Mouse (Mus musculus) adrenal gland, postnatal 4 days (tissue): ENCODE data around the gene Aasdh. TPM values are rescaled to one million over a fixed set of nuclear protein-coding genes. Genes with fewer than 3 reads are reported as not detected.

Source experiments
- DNase-seq, 2 experiments: peaks; one replicate each; pipeline ENCODE4 v3.0.0; 2021 to 2022; ENCODE audit warnings: low spot score in 2 of 2, mixed read lengths in 2 of 2
- total RNA-seq, 2 experiments: library from RNA; stranded (reverse); gene quantifications; 2 replicates each; pipeline ENCODE4 v1.2.3; 2021

The Aasdh gene
- total RNA-seq, 2 experiments from 2014 or later, result 23.0 to 25.4 TPM

DNA sequence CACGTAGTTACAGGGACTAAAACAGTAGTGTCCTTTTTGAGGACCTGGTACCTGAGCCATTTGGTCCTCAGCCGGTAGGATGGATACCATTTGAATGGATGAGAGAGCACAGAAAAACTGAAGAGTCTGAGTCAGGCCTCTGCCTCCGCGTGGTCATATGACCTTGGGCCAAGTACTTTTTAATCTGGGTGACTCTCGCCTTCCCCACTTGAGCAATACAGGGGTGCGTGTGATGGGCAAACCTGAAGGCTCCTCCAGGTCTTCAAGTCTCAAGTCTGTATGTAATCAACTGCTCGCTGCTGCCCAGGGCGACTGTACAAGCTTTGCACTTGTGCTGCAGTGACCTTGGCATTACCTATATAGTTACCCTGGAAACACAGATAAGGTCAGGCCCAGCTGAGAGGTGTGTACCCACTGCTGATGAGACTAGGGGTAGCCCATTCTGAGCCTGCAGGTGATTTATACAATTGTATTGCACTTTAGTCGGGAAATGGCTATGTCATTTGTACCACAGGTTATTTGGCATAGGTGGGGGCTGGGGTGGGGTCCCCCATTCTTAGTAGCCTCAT lies 61.4 kb downstream of the Aasdh start:
- no peak for DNase-seq

DNA sequence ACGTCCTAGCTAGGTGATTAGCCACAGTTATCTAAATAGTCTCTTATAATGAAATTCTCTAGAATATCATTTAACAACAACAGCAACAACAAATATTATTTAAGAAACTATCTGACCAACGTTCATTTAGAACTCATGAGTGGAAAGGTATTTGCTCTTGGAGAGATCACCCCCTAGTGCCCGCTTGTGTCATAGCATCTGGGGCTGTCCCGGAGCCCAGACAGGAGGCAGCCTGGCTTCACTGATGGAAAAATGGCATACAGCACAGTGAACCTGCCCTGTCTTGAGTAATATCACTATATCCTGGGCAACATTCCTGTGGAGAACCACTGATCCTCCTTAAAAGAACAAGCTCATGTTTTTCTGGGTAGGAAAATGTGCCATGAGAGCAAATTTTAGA lies 61.9 kb downstream of the Aasdh start:
- DNase-seq, result peak; percentile 41 to 43

DNA sequence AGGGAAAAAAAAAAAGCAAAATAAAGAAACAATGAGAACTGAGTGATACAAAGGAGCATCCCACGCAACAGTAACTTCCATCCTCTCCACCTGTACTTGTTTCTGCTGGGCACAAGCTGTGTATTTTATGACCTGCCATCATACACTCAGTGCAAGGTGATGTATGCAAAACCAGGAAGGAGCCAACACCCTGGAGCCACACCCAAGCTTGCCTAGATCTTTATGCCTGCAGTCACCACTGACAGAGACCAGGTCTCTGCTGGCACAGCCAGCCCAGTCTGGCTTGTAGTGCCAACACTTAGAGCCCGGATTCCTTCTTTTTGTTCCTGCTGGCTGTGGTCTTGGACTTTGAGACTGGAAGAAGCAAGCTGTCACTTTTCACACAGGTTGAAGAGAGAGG lies 63.5 kb downstream of the Aasdh start:
- DNase-seq, result no peak

DNA sequence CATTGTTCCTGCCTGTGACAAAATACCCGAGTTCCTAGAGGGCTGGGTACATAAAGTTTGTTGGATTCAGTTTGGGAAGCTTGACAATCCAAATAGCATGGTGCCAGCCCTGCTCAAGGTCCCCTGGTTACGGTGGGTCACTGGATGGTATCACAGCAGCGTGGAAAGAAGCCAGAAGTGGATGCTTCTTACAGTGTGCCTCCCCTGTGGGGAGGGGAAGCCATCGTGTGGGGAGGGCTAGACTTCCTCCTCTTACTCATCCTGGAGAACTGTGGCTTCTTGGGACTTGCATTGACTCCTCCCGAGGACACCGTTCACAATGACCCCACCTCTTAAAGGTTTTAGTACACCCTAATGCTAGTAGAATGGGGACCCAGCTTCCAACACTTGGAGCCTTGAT lies 65.5 kb downstream of the Aasdh start:
- DNase-seq, result no peak

DNA sequence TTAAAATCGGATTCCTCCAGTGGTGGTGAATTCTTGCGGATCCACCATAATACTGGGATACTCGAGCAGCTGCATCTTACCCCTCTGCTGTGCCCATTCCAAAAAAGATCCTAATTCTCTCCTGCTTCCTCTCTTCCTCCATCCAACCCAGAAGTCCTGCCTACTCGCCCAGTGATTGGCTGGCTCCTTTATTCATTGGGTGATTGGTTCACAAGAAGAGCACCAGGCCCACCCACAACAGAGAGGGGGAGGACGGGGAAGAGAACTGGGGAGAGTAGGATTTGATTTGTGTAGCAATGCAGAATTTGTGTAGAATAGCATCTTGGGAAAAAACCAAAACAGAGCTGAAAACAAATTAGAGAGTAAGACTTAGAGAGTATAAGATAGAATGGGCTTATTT lies 68.3 kb downstream of the Aasdh start:
- no peak for DNase-seq

DNA sequence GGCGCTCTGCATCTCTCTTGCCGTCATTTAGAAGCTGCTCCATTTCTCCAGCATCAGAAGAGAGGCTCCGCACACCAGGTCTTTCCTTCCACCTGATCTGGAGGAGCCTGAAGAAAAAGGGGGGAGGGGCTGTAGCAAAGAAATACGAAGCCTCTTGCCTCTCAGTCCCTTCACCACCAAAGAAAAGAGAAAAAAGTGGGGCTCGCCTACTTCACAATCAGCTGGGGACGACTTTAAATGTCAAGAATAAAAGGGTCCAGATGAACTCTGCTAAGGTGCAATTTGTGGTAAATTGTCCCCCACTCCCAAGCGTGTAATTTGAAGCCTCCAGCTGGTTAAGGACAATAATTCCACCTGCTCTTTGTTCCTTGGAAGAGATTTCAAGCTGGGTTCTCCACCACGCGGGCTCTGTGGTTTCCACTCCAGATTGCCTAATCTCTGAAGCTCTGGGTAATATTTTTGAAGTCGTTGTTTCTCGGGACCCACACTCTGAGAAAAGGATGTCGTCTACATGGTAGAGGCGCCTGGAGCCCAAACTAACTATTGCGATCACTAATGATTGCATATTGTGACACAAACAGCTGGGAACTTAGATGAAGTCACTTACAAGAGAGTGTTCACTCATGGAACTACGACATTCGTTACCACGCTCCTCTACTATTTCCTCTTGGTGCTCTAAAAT lies 72.6 kb downstream of the Aasdh start:
- DNase-seq, result no peak

DNA sequence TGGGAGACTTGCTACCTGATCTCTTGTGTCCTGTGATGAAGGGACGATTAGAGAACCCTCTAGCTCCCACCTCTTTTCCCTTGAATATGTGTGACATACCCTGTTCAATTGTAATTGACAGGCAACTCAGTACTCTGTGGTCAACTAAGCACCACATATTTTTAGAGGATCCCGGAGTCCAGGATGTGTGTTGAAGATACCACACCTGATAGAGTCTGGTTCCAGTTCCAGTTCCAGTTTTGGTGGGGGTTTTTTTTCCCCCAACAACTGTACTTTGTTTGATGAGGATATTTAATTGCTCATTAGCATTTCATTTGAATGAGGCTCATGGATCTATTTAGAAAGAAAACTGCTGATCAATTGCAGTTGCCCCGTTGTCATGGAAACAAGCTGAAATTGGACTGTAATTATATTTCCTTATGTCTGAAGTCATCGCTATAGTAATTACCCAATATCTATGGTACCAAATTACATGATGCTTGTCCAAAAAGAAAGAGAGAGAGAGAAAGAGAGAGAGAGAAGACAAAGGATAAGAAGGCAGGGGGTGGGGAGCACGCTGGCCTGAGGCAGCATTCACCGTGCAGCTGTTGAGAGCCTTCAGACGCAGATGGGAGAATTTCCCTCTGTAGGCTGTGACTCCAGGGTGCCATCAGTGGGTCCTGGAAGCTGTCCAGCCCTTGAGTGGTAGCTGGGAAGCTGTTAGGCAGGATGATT lies 76.6 kb downstream of the Aasdh start:
- DNase-seq, result no peak

Other genes starting within 250 kb of the Aasdh start
- gene C530008M17Rik, start 249.0 kb downstream of the Aasdh start, total RNA-seq, result 10 to 100 TPM; 15.4 to 24.6 TPM
- 100 to 1,000 TPM; 227 to 231 TPM for gene Paics, start 45.8 kb upstream of the Aasdh start, total RNA-seq
- 10 to 100 TPM; 41.2 to 43.4 TPM for gene Ppat, start 46.1 kb upstream of the Aasdh start, total RNA-seq
- 100 to 1,000 TPM; 149 to 166 TPM for gene Srp72, start 69.2 kb upstream of the Aasdh start, total RNA-seq
- not detected for gene Arl9, start 98.5 kb upstream of the Aasdh start, total RNA-seq
- gene Thegl, start 110.5 kb upstream of the Aasdh start, total RNA-seq, result under 1 TPM; 0.28 to 0.31 TPM
- 1 to 10 TPM; 4.8 to 7.2 TPM for gene Hopx, start 209.6 kb upstream of the Aasdh start, total RNA-seq